8 mouse cellular contexts compared by ENCODE assay signal in the genomic region with DNA sequence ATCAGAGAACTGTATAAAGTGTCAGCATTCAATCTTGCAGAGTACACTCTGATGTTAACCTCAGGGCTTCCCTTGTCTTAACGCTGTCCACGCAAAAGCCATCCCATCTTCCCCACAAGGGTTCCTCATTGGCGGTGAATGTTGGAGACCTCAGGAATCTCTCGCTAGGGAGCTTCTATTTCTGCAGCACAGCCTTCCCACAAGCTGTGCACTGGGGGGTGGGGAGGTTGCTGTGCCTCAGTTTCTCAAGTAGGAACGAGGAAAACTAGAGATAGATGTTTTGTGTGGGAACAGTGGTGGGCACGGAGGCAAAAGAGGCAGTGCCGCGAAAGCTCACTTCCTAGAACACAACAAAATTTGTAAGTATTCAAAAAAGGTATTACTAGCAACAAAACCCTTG. TPM values are rescaled to one million over a fixed set of nuclear protein-coding genes. Genes with fewer than 3 reads are reported as not detected.
DNase-seq lines count a peak whose midpoint lies in the region; ATAC-seq and TF ChIP-seq lines count a peak whose summit lies in the region.
"Had no signal": no experiment of that assay in that cellular context is flagged by ENCODE, and none has a peak within 500 bp of the region (broad histone marks: within the 10 kb centered on the region; RNA-seq: fewer than 3 reads in every experiment).

A gene (plus strand): TSS at position 301 of the 400 bp plus-strand sequence.

- no peak for ATAC-seq in forebrain, embryonic 14.5 days
- ATAC-seq in hindbrain, postnatal 0 days: no peak
- no peak for ATAC-seq in midbrain, embryonic 12.5 days (ENCODE audit: low FRiP score, low read depth)

- peak within 1 kb of the TSS; percentile 98 for H3K9ac ChIP-seq in forebrain, embryonic 14.5 days (ENCODE audit: low read length)
- peak within 1 kb of the TSS; percentile 76 for H3K9ac ChIP-seq in hindbrain, postnatal 0 days (replicated peaks; ENCODE audit: low read length)
- H3K9ac ChIP-seq in midbrain, embryonic 12.5 days (replicated peaks): peak within 1 kb of the TSS; percentile 94

- no peaks in the 10 kb centered on the region for H3K27me3 ChIP-seq in testis, adult 2 months (ENCODE audit: control insufficient read depth, insufficient read depth, low read length)
- no peaks in the 10 kb centered on the region for H3K27me3 ChIP-seq in forebrain, embryonic 14.5 days (replicated peaks; ENCODE audit: control insufficient read depth, insufficient read depth, low read length)
- H3K27me3 ChIP-seq in hindbrain, postnatal 0 days (ENCODE audit: insufficient read depth, low read length): no peaks in the 10 kb centered on the region
- peaks cover 5% of the 10 kb centered on the region; the same call in 1 of the 2 replicates for H3K27me3 ChIP-seq in midbrain, embryonic 12.5 days

- no peak for DNase-seq in testis, postnatal 10 days (ENCODE audit: low spot score)
- DNase-seq in forebrain, embryonic 14.5 days (ENCODE audit: low spot score): no peak
- no peak for DNase-seq in hindbrain, postnatal 0 days (ENCODE audit: low spot score)
- no peak for DNase-seq in thymus, postnatal 36 days
- DNase-seq in right cerebral cortex, postnatal 14 days: no peak

- TF ChIP-seq CTCF in testis, adult 2 months (IDR thresholded peaks at IDR 0.05; ENCODE audit: control insufficient read depth, insufficient read depth, insufficient replicate concordance, low read depth, low read length): no peak
- no peak for TF ChIP-seq CTCF in hindbrain, postnatal 0 days (IDR thresholded peaks at IDR 0.05; ENCODE audit: low read depth)

- H3K27ac ChIP-seq in testis, adult 2 months (ENCODE audit: control insufficient read depth, insufficient read depth, low read depth, low read length): no peak within 1 kb of the TSS
- H3K27ac ChIP-seq in forebrain, embryonic 14.5 days (ENCODE audit: low read depth, low read length): peak within 1 kb of the TSS; percentile 94
- H3K27ac ChIP-seq in hindbrain, postnatal 0 days: peak within 1 kb of the TSS; percentile 86
- H3K27ac ChIP-seq in midbrain, embryonic 12.5 days (replicated peaks): peak within 1 kb of the TSS; percentile 80

- H3K9me3 ChIP-seq in forebrain, embryonic 14.5 days (replicated peaks; ENCODE audit: control insufficient read depth, low read length): no peaks in the 10 kb centered on the region
- no peaks in the 10 kb centered on the region for H3K9me3 ChIP-seq in hindbrain, postnatal 0 days (ENCODE audit: low read length)
- no peaks in the 10 kb centered on the region for H3K9me3 ChIP-seq in midbrain, embryonic 12.5 days

- H3K36me3 ChIP-seq in testis, adult 2 months (ENCODE audit: control insufficient read depth, insufficient read depth, low read length): no peaks in the 10 kb centered on the region
- H3K36me3 ChIP-seq in forebrain, embryonic 14.5 days (ENCODE audit: control insufficient read depth, insufficient read depth, low read length): no peaks in the 10 kb centered on the region
- no peaks in the 10 kb centered on the region for H3K36me3 ChIP-seq in hindbrain, postnatal 0 days (ENCODE audit: insufficient read depth, low read length)
- H3K36me3 ChIP-seq in midbrain, embryonic 12.5 days: peaks cover 8% of the 10 kb centered on the region

- H3K4me2 ChIP-seq in forebrain, embryonic 14.5 days (ENCODE audit: low read length): peak within 1 kb of the TSS; percentile 85
- peak within 1 kb of the TSS; percentile 82 for H3K4me2 ChIP-seq in hindbrain, postnatal 0 days (ENCODE audit: low read depth, low read length)
- H3K4me2 ChIP-seq in midbrain, embryonic 12.5 days (replicated peaks): peak within 1 kb of the TSS; percentile 73

- H3K4me3 ChIP-seq in testis, adult 2 months (ENCODE audit: control insufficient read depth, low read depth, low read length): peak within 1 kb of the TSS; percentile 39
- H3K4me3 ChIP-seq in forebrain, embryonic 14.5 days (ENCODE audit: low read depth, low read length): peak within 1 kb of the TSS; percentile 79
- peak within 1 kb of the TSS; percentile 80 for H3K4me3 ChIP-seq in hindbrain, postnatal 0 days (ENCODE audit: low read length)
- H3K4me3 ChIP-seq in midbrain, embryonic 12.5 days: peak within 1 kb of the TSS; percentile 91

- peaks cover 2% of the 10 kb centered on the region; the same call in 1 of the 2 replicates for H3K4me1 ChIP-seq in testis, adult 2 months (ENCODE audit: control insufficient read depth, insufficient read depth, low read length)
- peaks cover 22% of the 10 kb centered on the region for H3K4me1 ChIP-seq in forebrain, embryonic 14.5 days (ENCODE audit: control insufficient read depth, insufficient read depth, low read length)
- H3K4me1 ChIP-seq in hindbrain, postnatal 0 days (ENCODE audit: insufficient read depth, low read length): peaks cover 16% of the 10 kb centered on the region
- peaks cover 35% of the 10 kb centered on the region for H3K4me1 ChIP-seq in midbrain, embryonic 12.5 days

- 35% methylated on average over 8 of the region's 8 CpGs for WGBS in forebrain, embryonic 14.5 days
- WGBS in hindbrain, postnatal 0 days: 32% methylated on average over 8 of the region's 8 CpGs
- 29% methylated on average over 8 of the region's 8 CpGs for WGBS in midbrain, embryonic 12.5 days

- no peak for TF ChIP-seq POLR2A in testis, adult 2 months (IDR thresholded peaks at IDR 0.05; ENCODE audit: control insufficient read depth, low read depth, low read length)

RNA-seq across cellular contexts. Expression of the gene that starts here (rescaled TPM):
- 3.9 and 4.0 TPM in 2 replicates for polyA plus RNA-seq in testis, adult 2 months (2012; rRNA removed)
- 31.2 and 41.4 TPM in 2 replicates for polyA plus RNA-seq in forebrain, embryonic 14.5 days (2014; fragmentation: Nextera tagmentation; extraction: Ambion mirVana)
- total RNA-seq in hindbrain, postnatal 0 days (2014; rRNA removed): 68.8 and 72.1 TPM in 2 replicates
- polyA plus RNA-seq in hindbrain, postnatal 0 days (2015; fragmentation: Nextera tagmentation; extraction: Ambion mirVana): 15.4 and 15.7 TPM in 2 replicates
- 75.4 and 83.6 TPM in 2 replicates for polyA plus RNA-seq in midbrain, embryonic 12.5 days (2016; fragmentation: Nextera tagmentation; extraction: Ambion mirVana)
- total RNA-seq: common myeloid progenitor, adult 5-6 weeks had no signal

Comparison
In these comparisons a context has a peak if more than half of its experiments do, and no peak if none do; other contexts are left out.
1. H3K4me3 ChIP-seq: peak in every context shown above with its lines; median percentile 91 in midbrain, embryonic 12.5 days; 80 in hindbrain, postnatal 0 days; 79 in forebrain, embryonic 14.5 days; 39 in testis, adult 2 months.